Mouse (Mus musculus) heart, postnatal 10 days (tissue): ENCODE data around the gene Gm21830. TPM values are rescaled to one million over a fixed set of nuclear protein-coding genes. Genes with fewer than 3 reads are reported as not detected.
"Not testable (repeated sequence)": the region's sequence is repeated elsewhere in the genome, so short reads cannot be mapped to it uniquely, and the experiment has no call there.

Source experiments
- DNase-seq, 2 experiments: peaks; one replicate each; pipeline ENCODE4 v3.0.0; 2021
- intact Hi-C: fragments of 180-260 bp; cut with DNase I; formaldehyde crosslinking; loops from one replicate; pipeline ENCODE4 v1.15.1; 2025
- total RNA-seq, 2 experiments: library from RNA; stranded (reverse); gene quantifications; 2 replicates each; pipeline ENCODE4 v1.2.3; 2021

Gm21830 gene
- not detected for total RNA-seq

- DNase-seq, intact Hi-C loops: not testable (repeated sequence)
Measured at GRCm38 (mm10) chr2:67413425-67413824, at the start of gene Gm21830. Gene Gm21830 (plus strand): TSS chr2:67413725.

GRCm38 (mm10) chr2:67364506-67364905 lies 49.0 kb upstream of the Gm21830 start:
- intact Hi-C loops = no loop called here
- no peak for DNase-seq

- intact Hi-C loops = no loop called here
- peak in 1 of 2 experiments; percentile 2 for DNase-seq
Measured at GRCm38 (mm10) chr2:67378504-67378903, 35.0 kb upstream of the Gm21830 start.

GRCm38 (mm10) chr2:67420853-67421252 lies 7.3 kb downstream of the Gm21830 start:
- DNase-seq = no peak
- intact Hi-C loops = no loop called here

GRCm38 (mm10) chr2:67422799-67423198 lies 9.3 kb downstream of the Gm21830 start:
- intact Hi-C loops = no loop called here
- no peak for DNase-seq

- DNase-seq = no peak
- intact Hi-C loops = no loop called here
Measured at GRCm38 (mm10) chr2:67433081-67433480, 19.6 kb downstream of the Gm21830 start, which contains the start of gene Gm26727. Gene Gm26727 (minus strand): TSS chr2:67433181.

- no peak for DNase-seq
- intact Hi-C loops = no loop called here
Measured at GRCm38 (mm10) chr2:67438309-67438708, 24.8 kb downstream of the Gm21830 start.

- DNase-seq = peak; percentile 47 to 67
- intact Hi-C loops = no loop called here
Measured at GRCm38 (mm10) chr2:67445780-67446179, 32.3 kb downstream of the Gm21830 start, which contains the start of gene Xirp2. Gene Xirp2 (plus strand): TSS chr2:67446002.

GRCm38 (mm10) chr2:67446772-67447171 lies 33.2 kb downstream of the Gm21830 start:
- DNase-seq = peak; percentile 5 to 6
- intact Hi-C loops = no loop called here

GRCm38 (mm10) chr2:67447206-67447605 lies 33.7 kb downstream of the Gm21830 start:
- peak; percentile 37 to 45 for DNase-seq
- intact Hi-C loops = no loop called here

- intact Hi-C loops = no loop called here
- DNase-seq = no peak
Measured at GRCm38 (mm10) chr2:67460857-67461256, 47.3 kb downstream of the Gm21830 start.

GRCm38 (mm10) chr2:67467036-67467435 lies 53.5 kb downstream of the Gm21830 start:
- intact Hi-C loops = no loop called here
- DNase-seq = no peak

- DNase-seq = not testable (repeated sequence)
- intact Hi-C loops = loop anchor here (10.0 kb wide), 1 partner anchor 505 kb away; no protein-coding TSS in a partner anchor
Measured at GRCm38 (mm10) chr2:67470030-67470429, 56.5 kb downstream of the Gm21830 start.

GRCm38 (mm10) chr2:67477753-67478152 lies 64.2 kb downstream of the Gm21830 start:
- DNase-seq = peak; percentile 47 to 73
- intact Hi-C loops = loop anchor here (1.0 to 10.0 kb wide), 2 partner anchors 251 to 513 kb away; no protein-coding TSS in a partner anchor

GRCm38 (mm10) chr2:67481051-67481450 lies 67.5 kb downstream of the Gm21830 start:
- peak in 1 of 2 experiments; percentile 5 for DNase-seq
- intact Hi-C loops = no loop called here

Other genes starting within 250 kb of the Gm21830 start
- not detected for gene Gm26727, start 19.5 kb downstream of the Gm21830 start, total RNA-seq
- gene Xirp2, start 32.3 kb downstream of the Gm21830 start, total RNA-seq = 100 to 1,000 TPM in 1 of 2 experiments, 10 to 100 TPM in 1; 92.2 to 142 TPM
- 1 to 10 TPM; 4.4 to 5.2 TPM for gene B3galt1, start 152.1 kb downstream of the Gm21830 start, total RNA-seq